Mouse (Mus musculus) thymus, adult 2 months (tissue): ENCODE data around the gene Btnl2.

Experiments
- CTCF ChIP-seq: fragments of 200-500 bp; IDR thresholded peaks from 2 replicates; pipeline ENCODE4 v1.5.1; 2012; ENCODE audit warnings: mild to moderate bottlenecking, control low read depth, low read length, moderate library complexity, borderline replicate concordance; ENCODE audit not compliant: control insufficient read depth, poor library complexity, insufficient read depth; ENCODE audit errors: extremely low read depth
- POLR2A ChIP-seq: fragments of 200-500 bp; IDR thresholded peaks from 2 replicates; pipeline ENCODE4 v1.6.1; 2012; ENCODE audit warnings: mild to moderate bottlenecking, low read length, control low read depth, moderate library complexity; ENCODE audit not compliant: control insufficient read depth, poor library complexity, insufficient read depth; ENCODE audit errors: extremely low read depth

GRCm38 (mm10) chr17:34354940-34355339 lies 318 bp downstream of the Btnl2 start:
- no peak for TF ChIP-seq CTCF
- TF ChIP-seq POLR2A, result no peak
